Mouse (Mus musculus) midbrain, embryonic 16.5 days (tissue): ENCODE measurements around the gene Gfy. TPM values are rescaled to one million over a fixed set of nuclear protein-coding genes. Genes with fewer than 3 reads are reported as not detected.

Experiments
- ATAC-seq: fragments of 200-750 bp; cut with Nextera tagmentation; 2 replicates; pipeline ENCODE4 v1.8.0; 2017; ENCODE audit warnings: moderate TSS enrichment
- H3K27ac ChIP-seq: fragments of 300-500 bp; sonication (generic); 2 replicates; pipeline ENCODE4 v1.5.1; 2014; ENCODE audit warnings: mild to moderate bottlenecking, low read length, mixed read lengths
- H3K27me3 ChIP-seq: fragments of 300-500 bp; sonication (generic); 2 replicates; pipeline ENCODE4 v1.6.1; 2014; ENCODE audit warnings: low read depth, low read length, mixed read lengths; ENCODE audit not compliant: control insufficient read depth, insufficient read depth
- H3K36me3 ChIP-seq: fragments of 300-500 bp; sonication (generic); 2 replicates; pipeline ENCODE4 v1.6.1; 2014; ENCODE audit warnings: mild to moderate bottlenecking, low read length, moderate library complexity, mixed read lengths; ENCODE audit not compliant: control insufficient read depth, insufficient read depth
- H3K4me1 ChIP-seq: fragments of 300-500 bp; sonication (generic); 2 replicates; pipeline ENCODE4 v1.6.1; 2014; ENCODE audit warnings: mild to moderate bottlenecking, low read length, mixed read lengths; ENCODE audit not compliant: control insufficient read depth, insufficient read depth
- H3K4me2 ChIP-seq: fragments of 300-500 bp; sonication (generic); 2 replicates; pipeline ENCODE4 v1.6.1; 2014; ENCODE audit warnings: mild to moderate bottlenecking, low read length, mixed read lengths
- H3K4me3 ChIP-seq: fragments of 300-500 bp; sonication (generic); 2 replicates; pipeline ENCODE4 v1.5.1; 2014; ENCODE audit warnings: low read depth, mild to moderate bottlenecking, low read length, moderate library complexity, mixed read lengths
- H3K9ac ChIP-seq: fragments of 300-500 bp; sonication (generic); 2 replicates; pipeline ENCODE4 v1.6.1; 2014; ENCODE audit warnings: low read depth, low read length, mixed read lengths
- H3K9me3 ChIP-seq: fragments of 300-500 bp; sonication (generic); replicated peaks from 2 replicates; pipeline ENCODE4 v1.6.1; 2014; ENCODE audit warnings: mild to moderate bottlenecking, low read length, mixed read lengths; ENCODE audit not compliant: control insufficient read depth, poor library complexity, severe bottlenecking
- WGBS: fragments of 180-500 bp; shearing (Covaris S2); extraction: QIAGEN DNeasy Blood & Tissue Kit; methylation state at CpG from one replicate; pipeline ENCODE4 v1.1.7; 2014; 5-methylcytosine and 5-hydroxymethylcytosine counted together
- polyA plus RNA-seq: library from polyadenylated mRNA; unstranded; fragments of >200 nt; fragmentation: Nextera tagmentation; extraction: Ambion mirVana; gene quantifications from 2 replicates; pipeline ENCODE4 v1.2.1, GENCODE M21; 2015

Gene Gfy
- polyA plus RNA-seq, 1 experiment from 2014 or later = not detected

GRCm38 (mm10) chr7:45165701-45166100 lies 13.7 kb downstream of the Gfy start:
- Histone ChIP-seq H3K27ac (no peak overlapping the region), H3K27me3 (peaks cover 64% of the 10 kb centered on the region), H3K9me3 (no peaks in the 10 kb centered on the region), H3K36me3 (no peaks in the 10 kb centered on the region; the same call in 1 of the 2 replicates), H3K4me3 (no peak overlapping the region), H3K4me2 (no peak overlapping the region), H3K9ac (no peak overlapping the region), H3K4me1 (peaks cover 20% of the 10 kb centered on the region)
- 41% methylated on average over 11 of the region's 11 CpGs for WGBS
- ATAC-seq = no peak

- no peak for ATAC-seq
- Histone ChIP-seq H3K36me3 (peaks cover 5% of the 10 kb centered on the region; the same call in 1 of the 2 replicates), H3K4me2 (no peak overlapping the region), H3K27ac (no peak overlapping the region), H3K27me3 (peaks cover 62% of the 10 kb centered on the region), H3K9ac (no peak overlapping the region), H3K4me1 (peaks cover 20% of the 10 kb centered on the region), H3K9me3 (no peaks in the 10 kb centered on the region), H3K4me3 (no peak overlapping the region)
- 68% methylated on average over 5 of the region's 5 CpGs for WGBS
These were observed 14.5 kb downstream of the Gfy start for GRCm38 (mm10) chr7:45164833-45165232.

DNA sequence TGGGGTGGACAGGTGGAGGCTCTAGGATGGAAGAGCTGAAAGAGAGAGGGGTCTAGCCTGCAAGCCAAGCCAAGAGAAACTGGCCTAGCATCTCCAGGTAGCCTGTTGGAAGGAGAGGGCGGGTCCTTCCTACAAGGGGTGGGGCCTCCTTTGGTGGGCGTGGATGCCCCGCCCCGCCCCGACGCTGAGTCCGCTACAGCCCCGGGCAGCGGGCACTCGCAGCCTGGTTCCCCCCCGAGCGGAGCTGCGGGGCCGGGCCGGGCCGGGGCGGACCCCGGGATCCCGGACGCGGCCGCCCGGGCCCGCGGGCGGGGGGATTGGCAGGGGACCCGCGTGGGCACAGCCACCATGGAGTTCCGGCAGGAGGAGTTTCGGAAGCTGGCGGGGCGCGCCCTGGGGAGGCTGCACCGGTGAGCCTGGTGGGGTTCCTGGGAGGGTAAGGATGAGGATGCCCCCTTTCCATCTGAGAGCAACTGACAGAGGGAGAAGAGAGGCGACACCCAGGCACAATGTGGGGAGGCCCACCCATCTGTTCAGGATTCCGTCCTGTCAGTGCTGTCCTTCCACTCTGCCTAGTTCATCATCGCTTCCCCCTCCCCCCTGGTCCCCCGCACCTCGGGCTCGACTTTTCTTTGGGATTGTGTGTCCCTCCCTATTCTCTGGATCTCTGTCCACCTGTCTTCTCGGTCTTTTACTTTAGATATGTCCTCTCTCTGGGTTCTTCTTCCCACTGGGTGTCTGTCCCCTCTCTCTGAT lies 15.5 kb downstream of the Gfy start, which contains the start of gene Slc17a7:
TSS of gene Slc17a7 (plus strand) at position 215 of the 756 bp plus-strand sequence.
- Histone ChIP-seq H3K27me3 (peaks cover 54% of the 10 kb centered on the region), H3K4me1 (peaks cover 20% of the 10 kb centered on the region), H3K4me2 (peak within 1 kb of the TSS; percentile 57), H3K9me3 (no peaks in the 10 kb centered on the region), H3K9ac (peak within 1 kb of the TSS; percentile 44; the same call in 1 of the 2 replicates), H3K27ac (no peak within 1 kb of the TSS), H3K36me3 (peaks cover 6% of the 10 kb centered on the region; the same call in 1 of the 2 replicates), H3K4me3 (peak within 1 kb of the TSS; percentile 36)
- 1% methylated on average over 39 of the region's 41 CpGs for WGBS
- ATAC-seq = no peak

GRCm38 (mm10) chr7:45162996-45163615 lies 16.3 kb downstream of the Gfy start:
- Histone ChIP-seq H3K4me2 (no peak overlapping the region; the same call in 1 of the 2 replicates), H3K36me3 (peaks cover 11% of the 10 kb centered on the region; the same call in 1 of the 2 replicates), H3K27ac (no peak overlapping the region), H3K9me3 (no peaks in the 10 kb centered on the region), H3K4me3 (no peak overlapping the region), H3K9ac (no peak overlapping the region), H3K4me1 (peaks cover 14% of the 10 kb centered on the region), H3K27me3 (peaks cover 46% of the 10 kb centered on the region)
- no peak for ATAC-seq
- WGBS = 67% methylated on average over 9 of the region's 9 CpGs

- no peaks in the 10 kb centered on the region for H3K9me3 ChIP-seq
- peak overlapping the region; percentile 39 for H3K27ac ChIP-seq
- peak overlapping the region; percentile 56 for H3K9ac ChIP-seq
- 23% methylated on average over 6 of the region's 6 CpGs for WGBS
- peaks cover 41% of the 10 kb centered on the region for H3K27me3 ChIP-seq
- ATAC-seq = peak; percentile 13; the same call in 1 of the 2 replicates
- H3K4me3 ChIP-seq = peak overlapping the region; percentile 44
- peaks cover 11% of the 10 kb centered on the region for H3K36me3 ChIP-seq
- peak overlapping the region; percentile 86 for H3K4me2 ChIP-seq
- peaks cover 8% of the 10 kb centered on the region for H3K4me1 ChIP-seq
These were observed 16.8 kb downstream of the Gfy start for GRCm38 (mm10) chr7:45162551-45162950.

- H3K9me3 ChIP-seq = no peaks in the 10 kb centered on the region
- H3K4me1 ChIP-seq = peaks cover 8% of the 10 kb centered on the region
- ATAC-seq = peak; percentile 94
- H3K9ac ChIP-seq = peak overlapping the region; percentile 56
- H3K4me2 ChIP-seq = peak overlapping the region; percentile 86
- H3K27ac ChIP-seq = peak overlapping the region; percentile 42
- peaks cover 13% of the 10 kb centered on the region for H3K36me3 ChIP-seq
- peaks cover 38% of the 10 kb centered on the region for H3K27me3 ChIP-seq
- H3K4me3 ChIP-seq = peak overlapping the region; percentile 44
- WGBS = 4% methylated on average over 32 of the region's 35 CpGs
These were observed 17.5 kb downstream of the Gfy start for GRCm38 (mm10) chr7:45161612-45162473.

DNA sequence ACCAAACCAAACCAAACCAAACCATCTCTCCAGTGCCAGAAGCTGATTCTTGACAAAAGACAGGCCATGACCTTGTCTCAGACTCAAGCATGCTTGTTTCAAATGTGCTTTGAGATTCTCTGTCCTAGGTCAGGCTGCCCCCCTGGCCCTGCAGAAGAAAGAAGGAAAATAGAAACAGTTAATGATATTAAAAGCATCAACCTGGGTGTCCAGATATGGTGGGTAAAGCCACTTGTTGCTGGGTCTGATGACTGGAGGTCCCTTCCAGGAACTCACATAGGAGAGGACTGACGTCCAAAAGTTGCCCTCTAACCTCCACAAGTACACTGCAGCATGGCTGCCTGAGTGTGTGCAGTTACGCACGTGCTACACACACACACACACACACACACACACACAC lies 18.5 kb downstream of the Gfy start:
- Histone ChIP-seq H3K4me3 (no peak overlapping the region), H3K4me1 (peaks cover 8% of the 10 kb centered on the region), H3K36me3 (peaks cover 13% of the 10 kb centered on the region), H3K27me3 (peaks cover 29% of the 10 kb centered on the region), H3K9ac (no peak overlapping the region), H3K9me3 (no peaks in the 10 kb centered on the region), H3K4me2 (no peak overlapping the region), H3K27ac (no peak overlapping the region)
- WGBS = 97% methylated on average over 3 of the region's 3 CpGs
- ATAC-seq = no peak

GRCm38 (mm10) chr7:45160316-45160800 lies 19.0 kb downstream of the Gfy start:
- 92% methylated on average over 6 of the region's 6 CpGs for WGBS
- ATAC-seq = no peak
- no peaks in the 10 kb centered on the region for H3K9me3 ChIP-seq

More at GRCm38 (mm10) chr7:45160316-45160800, 19.0 kb downstream of the Gfy start:
- Histone ChIP-seq H3K27me3 (peaks cover 24% of the 10 kb centered on the region), H3K4me2 (no peak overlapping the region), H3K4me3 (no peak overlapping the region), H3K4me1 (peaks cover 10% of the 10 kb centered on the region), H3K9ac (no peak overlapping the region), H3K27ac (no peak overlapping the region), H3K36me3 (peaks cover 13% of the 10 kb centered on the region)
